Mouse (Mus musculus) olfactory bulb, adult 2 months (tissue): Measurements from ENCODE around the gene Ddx25.

Source experiments
- CTCF ChIP-seq: fragments of 200-500 bp; IDR thresholded peaks from 2 replicates; pipeline ENCODE4 v1.5.1; 2012; ENCODE audit warnings: low read depth, mild to moderate bottlenecking, low read length, moderate library complexity; ENCODE audit not compliant: insufficient read depth
- POLR2A ChIP-seq: fragments of 200-500 bp; IDR thresholded peaks from 2 replicates; pipeline ENCODE4 v1.6.1; 2012; ENCODE audit warnings: mild to moderate bottlenecking, low read depth, low read length, moderate library complexity; ENCODE audit not compliant: insufficient read depth

- TF ChIP-seq POLR2A: no peak
- TF ChIP-seq CTCF: no peak
Measured at GRCm38 (mm10) chr9:35533266-35533665, 25.1 kb downstream of the Ddx25 start.
